Mouse (Mus musculus): Measurements from ENCODE around the gene Ptpre.

The Ptpre gene

GRCm38 (mm10) chr7:135580306-135581091 is 43.2 kb downstream of the Ptpre start:
- DNase-seq, result no peak

DNA sequence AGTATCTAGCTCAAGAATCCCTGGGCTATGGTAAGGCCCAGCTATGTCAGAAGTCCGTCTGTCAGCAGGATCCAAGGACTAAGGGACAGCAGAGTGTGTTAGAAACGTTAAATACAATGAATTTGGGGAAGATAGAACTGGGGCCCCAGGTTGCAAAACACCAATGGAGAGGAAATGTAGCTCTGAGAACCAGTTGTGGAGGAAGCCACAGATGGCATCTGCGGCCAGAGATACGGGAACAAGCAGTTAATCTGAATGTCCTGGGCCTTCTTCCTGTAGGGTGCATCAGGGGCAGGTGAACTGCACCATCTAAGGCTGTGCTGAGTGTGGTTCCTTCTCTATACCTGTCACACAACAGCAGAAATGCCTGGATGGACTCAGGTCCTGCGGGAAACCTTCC is 43.8 kb downstream of the Ptpre start:
- no peak for DNase-seq

- DNase-seq, result no peak
These were observed 47.9 kb downstream of the Ptpre start for GRCm38 (mm10) chr7:135585125-135585687.

GRCm38 (mm10) chr7:135586402-135586801 is 49.1 kb downstream of the Ptpre start:
- DNase-seq, result no peak

- no peak for DNase-seq
These were observed 50.7 kb downstream of the Ptpre start for GRCm38 (mm10) chr7:135587821-135588575.

- DNase-seq, result no peak
These were observed 51.5 kb downstream of the Ptpre start for GRCm38 (mm10) chr7:135588620-135589309.

DNA sequence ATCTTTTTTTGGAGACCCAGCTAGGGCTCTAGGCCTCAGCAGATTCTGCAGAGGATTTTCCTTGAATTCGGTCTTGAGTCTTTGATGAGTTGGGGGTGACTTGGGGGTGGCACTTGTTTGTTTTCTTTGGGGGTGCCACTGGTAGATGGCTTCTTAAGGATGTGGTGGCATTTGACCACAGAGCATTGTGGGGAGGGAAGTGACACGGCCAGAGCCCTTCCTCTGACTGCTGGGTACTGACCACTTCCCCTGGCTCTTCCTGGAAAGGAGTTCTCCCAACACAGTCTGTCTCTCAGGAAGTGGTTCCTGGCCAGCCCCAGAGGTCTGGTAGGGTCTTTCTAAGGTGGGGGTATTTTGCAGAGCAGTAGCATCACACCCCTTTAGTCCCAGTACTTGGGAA is 54.2 kb downstream of the Ptpre start:
- no peak for DNase-seq

DNA sequence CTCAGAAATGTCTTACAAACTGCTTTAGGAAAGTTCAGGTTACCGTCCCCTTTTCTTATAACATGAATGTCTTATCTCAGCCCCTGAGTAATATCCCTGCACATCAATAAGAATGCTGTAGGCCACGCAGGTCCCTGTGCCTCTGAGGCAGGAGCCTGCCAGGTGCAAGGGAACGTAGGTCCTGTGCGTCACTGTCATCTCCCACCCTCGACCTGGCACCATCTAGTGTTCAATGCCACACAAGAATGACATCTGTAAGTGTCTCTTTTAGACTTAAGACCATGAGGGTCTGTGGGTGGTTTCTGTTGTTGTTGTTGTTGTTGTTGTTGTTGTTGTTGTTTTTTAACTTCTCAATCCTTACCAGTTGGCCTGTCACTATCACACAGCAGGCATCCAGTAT is 56.0 kb downstream of the Ptpre start:
- no peak for DNase-seq

DNA sequence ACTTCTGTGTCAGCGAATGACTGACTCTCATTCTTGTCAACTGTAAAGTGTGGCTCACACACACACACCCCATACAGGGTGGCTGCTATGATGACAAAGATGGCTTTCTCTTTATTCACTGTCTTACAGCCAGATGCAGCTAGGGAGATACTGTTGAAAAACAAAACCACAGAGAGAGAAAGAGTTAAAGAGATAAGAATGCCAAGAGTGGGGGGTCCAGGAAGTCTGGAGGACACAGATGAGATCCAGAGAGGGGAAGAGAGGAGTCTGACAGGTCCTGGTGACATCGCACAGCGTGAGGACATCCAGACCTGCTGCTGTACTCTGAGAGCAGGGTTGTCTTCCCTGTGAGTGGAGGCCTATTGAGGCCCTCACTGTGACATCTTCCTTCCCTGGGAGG is 56.5 kb downstream of the Ptpre start:
- no peak for DNase-seq

- DNase-seq, result no peak
These were observed 57.4 kb downstream of the Ptpre start for GRCm38 (mm10) chr7:135594676-135595075.

DNA sequence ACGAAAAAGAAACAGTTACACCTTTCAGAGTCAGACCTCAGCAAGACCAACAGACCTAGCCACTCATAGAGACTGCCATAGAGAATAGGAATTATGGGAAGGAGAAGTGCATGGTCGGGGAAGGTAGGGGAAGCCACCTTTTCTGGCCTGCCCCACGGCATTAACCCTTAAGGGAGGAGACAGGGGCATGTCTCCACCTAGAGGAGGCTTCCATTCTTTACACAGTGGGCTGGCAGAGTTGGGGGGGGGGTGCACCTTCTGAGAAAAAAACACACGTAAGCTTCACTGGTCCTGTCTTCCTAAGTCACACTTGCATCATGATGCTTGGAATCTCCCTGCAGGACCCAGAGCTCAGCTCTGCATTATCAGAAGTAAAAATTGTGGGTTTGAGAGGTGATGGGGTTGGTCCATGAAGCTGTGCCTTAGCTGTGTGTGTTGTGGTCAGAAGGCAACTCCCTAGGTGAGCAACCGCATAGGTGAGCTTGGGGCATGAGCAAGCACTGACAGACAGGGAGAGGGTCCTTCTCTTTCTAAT is 58.4 kb downstream of the Ptpre start:
- DNase-seq, result no peak

DNA sequence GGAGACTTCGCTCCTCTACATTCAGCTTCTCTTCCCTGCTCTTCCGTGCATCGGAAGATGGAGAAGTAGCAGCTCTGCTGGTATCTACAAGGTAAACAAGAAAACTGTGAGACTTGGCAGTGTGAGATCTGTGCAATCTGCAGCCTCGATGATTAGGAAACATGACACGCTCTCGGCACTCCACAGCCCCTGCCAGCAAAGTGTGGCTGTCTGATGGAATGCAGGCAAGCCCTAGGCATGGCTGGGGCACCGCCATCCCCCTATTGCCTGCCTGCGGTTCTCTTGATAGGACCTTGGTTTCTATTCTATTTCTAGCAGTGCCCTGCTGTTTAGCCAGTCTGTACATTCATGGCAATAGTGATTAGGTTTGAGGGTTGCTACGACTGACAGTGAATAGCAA is 59.7 kb downstream of the Ptpre start:
- DNase-seq, result no peak

DNA sequence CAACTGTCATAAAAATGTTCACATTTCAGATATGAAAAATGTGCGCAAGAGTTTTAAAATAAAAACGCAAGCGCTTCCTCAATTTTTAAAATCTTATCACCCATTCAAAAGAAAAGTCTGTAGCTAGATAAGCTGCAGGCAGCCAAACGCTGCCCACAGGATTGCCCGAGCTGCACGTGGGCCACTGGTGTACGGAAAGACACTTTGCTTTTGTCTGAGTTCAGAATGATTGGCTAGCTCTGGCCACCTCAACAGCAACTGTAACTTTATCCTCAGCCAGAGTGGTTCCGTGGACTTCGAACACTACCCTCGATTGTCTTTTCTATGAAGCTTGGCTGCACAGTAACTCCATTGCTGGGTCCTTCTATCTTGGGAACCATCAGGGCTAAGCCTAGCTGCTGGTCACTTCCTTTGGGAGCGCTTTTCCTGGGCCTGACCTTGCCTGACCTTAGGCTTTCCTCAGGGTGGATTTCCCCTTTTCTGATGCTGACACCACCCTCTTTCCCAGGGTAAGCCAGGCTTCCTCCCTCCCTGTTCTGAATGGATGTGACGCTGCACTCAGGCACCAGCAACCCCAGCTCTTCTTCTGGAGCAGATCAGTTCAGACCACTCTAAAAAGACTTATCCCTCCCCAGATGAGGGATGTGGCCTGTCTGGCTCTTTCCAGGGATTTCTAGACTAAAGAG is 60.5 kb downstream of the Ptpre start:
- DNase-seq, result no peak

DNA sequence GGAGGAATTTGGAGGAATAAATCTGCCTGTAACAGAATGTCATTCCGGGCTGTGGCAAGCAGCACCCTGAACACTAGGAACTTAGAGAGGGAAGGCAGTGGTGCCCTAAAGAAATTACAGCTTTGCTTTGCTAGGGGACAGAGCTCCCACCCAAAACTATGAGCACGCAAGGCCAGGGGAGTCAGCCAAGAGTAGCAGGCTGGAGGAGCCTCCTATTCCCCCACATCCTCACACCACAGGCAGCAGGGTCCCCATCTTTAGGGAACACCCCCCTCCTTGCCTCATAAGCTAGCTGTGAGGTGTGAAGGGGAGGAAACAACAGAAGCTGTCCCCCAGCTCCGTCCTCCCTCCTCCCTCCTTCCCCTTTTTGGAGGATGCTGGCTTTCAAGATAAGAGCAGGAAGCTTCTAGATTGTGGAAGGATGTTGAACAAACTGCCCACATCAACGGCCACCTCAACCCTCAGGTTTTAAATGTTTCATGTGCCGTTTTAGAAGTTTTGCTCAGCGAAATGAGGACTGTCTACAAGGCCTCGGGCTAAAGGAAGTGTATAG is 61.1 kb downstream of the Ptpre start:
- DNase-seq, result no peak

DNA sequence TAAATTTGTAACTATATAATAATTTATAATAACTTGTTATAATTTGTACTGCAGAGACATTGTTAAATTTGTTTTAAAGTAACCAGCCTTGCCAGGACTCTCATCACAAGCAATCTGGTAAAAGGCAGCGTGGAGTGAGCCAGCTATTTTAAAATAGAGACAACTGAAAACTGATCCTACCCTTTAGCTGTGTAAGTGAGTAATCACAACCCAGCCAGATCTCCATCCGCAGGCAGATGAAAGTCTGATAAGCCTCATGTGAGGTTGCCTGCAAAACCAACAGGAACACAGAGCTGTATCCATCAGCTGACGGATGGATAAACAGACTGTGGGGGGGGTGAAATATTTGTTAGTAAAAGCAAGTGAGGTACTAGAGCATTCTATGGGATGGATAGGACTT is 62.8 kb downstream of the Ptpre start:
- no peak for DNase-seq

DNA sequence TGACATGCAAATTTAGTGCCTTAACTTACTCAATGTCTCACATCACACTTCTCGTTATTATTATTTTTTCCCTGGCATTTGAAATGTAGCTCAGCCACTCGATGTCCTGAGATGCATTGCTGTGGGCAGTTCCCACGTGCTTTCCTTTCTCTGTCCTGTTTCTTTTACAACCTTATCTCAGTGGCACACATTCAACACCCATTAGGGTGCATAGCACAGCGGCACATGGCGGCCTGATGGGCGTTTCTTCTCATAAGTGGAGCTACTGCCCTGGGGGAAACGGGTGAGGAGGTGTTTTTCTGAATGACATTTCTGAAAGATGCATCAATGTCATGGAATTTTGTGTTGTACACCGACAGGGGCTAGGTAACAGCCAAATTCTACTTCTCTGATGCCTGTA is 64.3 kb downstream of the Ptpre start:
- no peak for DNase-seq

- no peak for DNase-seq
These were observed 65.0 kb downstream of the Ptpre start for GRCm38 (mm10) chr7:135602265-135602664.

DNA sequence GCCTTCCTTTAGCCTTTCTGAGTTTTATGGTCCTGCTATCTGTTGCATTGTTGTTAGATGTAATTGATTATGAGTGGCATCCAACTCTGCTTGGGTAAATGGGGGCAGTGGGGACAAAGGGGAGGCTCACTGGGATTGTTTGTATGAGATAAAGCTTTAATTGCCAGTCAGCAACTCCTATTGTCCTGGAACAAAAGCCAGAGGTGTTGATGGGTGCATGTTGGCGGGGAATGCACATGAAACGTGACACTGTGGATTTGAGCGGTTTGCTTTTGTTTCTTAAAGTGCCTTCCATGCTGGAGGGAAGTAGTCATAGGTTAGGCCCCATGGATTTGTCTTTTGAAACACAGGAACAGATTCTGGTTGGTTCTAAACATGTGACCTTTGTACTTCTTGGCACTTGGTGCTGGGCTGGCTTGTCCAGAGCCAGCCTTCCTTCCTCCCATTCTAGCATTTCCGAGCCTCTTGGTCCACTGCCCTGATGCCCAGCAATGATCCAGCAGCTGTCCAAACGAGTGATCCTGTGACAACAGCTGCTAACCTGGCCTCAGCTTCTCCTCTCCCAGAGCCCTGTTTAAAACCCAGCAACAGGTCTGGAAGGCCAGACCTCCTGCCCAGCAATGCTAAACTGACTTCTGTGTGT is 65.7 kb downstream of the Ptpre start:
- DNase-seq, result no peak

- peak; percentile 24 for DNase-seq
These were observed 67.9 kb downstream of the Ptpre start for GRCm38 (mm10) chr7:135605002-135605803.

GRCm38 (mm10) chr7:135605804-135606072 is 68.5 kb downstream of the Ptpre start:
- no peak for DNase-seq

DNA sequence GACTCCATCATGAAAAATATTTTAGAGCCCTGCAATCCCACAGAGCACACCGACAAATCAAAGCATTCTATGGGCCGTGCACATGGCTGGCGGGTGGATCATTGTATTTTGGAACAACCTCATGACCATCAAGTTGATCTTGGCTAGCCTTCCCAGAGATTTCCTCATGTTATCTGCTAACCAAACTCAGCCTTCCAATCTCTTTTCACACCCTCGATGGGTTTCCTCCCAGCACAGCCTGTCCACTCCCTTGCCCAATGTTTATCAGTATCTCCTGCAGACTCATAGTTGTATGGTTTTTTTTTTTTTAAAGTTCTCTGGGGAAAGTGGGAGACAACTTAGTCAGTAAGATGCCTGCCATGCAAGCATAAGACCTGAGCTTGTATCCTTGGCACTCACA is 70.9 kb downstream of the Ptpre start:
- DNase-seq, result no peak
